Mouse (Mus musculus): ENCODE measurements around the gene Tubgcp3. TPM values are rescaled to one million over a fixed set of nuclear protein-coding genes. Genes with fewer than 3 reads are reported as not detected.
"Not testable (repeated sequence)": the region's sequence is repeated elsewhere in the genome, so short reads cannot be mapped to it uniquely, and the experiment has no call there.

The Tubgcp3 gene
- total and polyA plus RNA-seq, 3 experiments = 29.7 to 48.7 (median 33.4) TPM

DNA sequence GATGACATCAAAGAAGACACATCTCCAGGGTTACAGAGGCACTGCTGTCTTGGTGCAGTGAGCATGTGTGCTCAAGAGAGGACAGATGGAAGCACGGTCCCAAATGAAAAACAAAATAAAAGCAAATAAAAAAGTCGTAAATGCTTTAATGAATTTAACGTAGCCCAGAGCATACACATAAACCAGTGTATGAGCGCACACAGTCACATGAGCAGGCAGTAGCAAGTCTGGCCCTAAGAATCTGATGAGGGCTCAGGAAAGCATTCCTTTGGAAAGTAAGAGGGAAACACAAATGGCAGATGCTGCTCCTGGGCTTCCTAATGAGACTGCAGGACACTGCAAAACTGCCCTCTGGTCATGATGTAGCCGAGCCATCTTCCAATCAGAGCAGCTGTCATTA is 46.2 kb downstream of the Tubgcp3 start:
- H3K36me3 ChIP-seq (replicated peaks in 1 of 2; ENCODE audit: control insufficient read depth in 1 of 2, insufficient read depth in 1 of 2, low read length in 1 of 2) = peaks cover 80 to 99% of the 10 kb centered on the region in 2 experiments
- dilution Hi-C loops (cut with MboI; ENCODE audit: extremely low pct_ligation_motif_present, extremely low pct_unique_long_range_greater_than_20kb, low sequenced_read_pairs) = no loop called here

GRCm38 (mm10) chr8:12621550-12622222 is 50.4 kb downstream of the Tubgcp3 start:
- Histone ChIP-seq H3K9me3 (replicated peaks; ENCODE audit: low read length) (peaks cover 5% of the 10 kb centered on the region), H3K79me2 (replicated peaks; ENCODE audit: control insufficient read depth, extremely low read depth, insufficient read depth, poor library complexity, severe bottlenecking) (no peaks in the 10 kb centered on the region), H3K27ac (ENCODE audit: insufficient read depth, low read depth) (no peak overlapping the region), H3K27me3 (replicated peaks) (no peaks in the 10 kb centered on the region), H3K9ac (ENCODE audit: insufficient read depth, low read depth) (no peak overlapping the region), H3K4me1 (ENCODE audit: control insufficient read depth in 1 of 2, insufficient read depth in 2 of 2) (no peaks in the 10 kb centered on the region), H3K4me3 (replicated peaks in 1 of 3; ENCODE audit: low read depth in 2 of 3, low read length in 2 of 3, poor library complexity in 1 of 3) (no peak overlapping the region), H3K4me2 (ENCODE audit: insufficient read depth, low read depth, poor library complexity, severe bottlenecking) (no peak overlapping the region), H3K36me3 (replicated peaks in 1 of 2; ENCODE audit: control insufficient read depth in 1 of 2, insufficient read depth in 1 of 2, low read length in 1 of 2) (peaks cover 62 to 84% of the 10 kb centered on the region in 2 experiments)
- dilution Hi-C loops (cut with MboI; ENCODE audit: extremely low pct_ligation_motif_present, extremely low pct_unique_long_range_greater_than_20kb, low sequenced_read_pairs) = no loop called here
- no peak for TF ChIP-seq SIN3A (IDR thresholded peaks at IDR 0.05; ENCODE audit: low read length)
- TF ChIP-seq POLR2A (IDR thresholded peaks at IDR 0.05; ENCODE audit: low read depth, low read length) = no peak
- TF ChIP-seq ZNF384 (IDR thresholded peaks at IDR 0.05; ENCODE audit: low read depth, low read length) = no peak
- no peak for TF ChIP-seq NELFE (IDR thresholded peaks at IDR 0.05; ENCODE audit: low read depth, low read length)
- TF ChIP-seq PAX5 (IDR thresholded peaks at IDR 0.05; ENCODE audit: low read length) = no peak
- TF ChIP-seq EP300 (IDR thresholded peaks at IDR 0.05; ENCODE audit: low read length) = no peak
- TF ChIP-seq TBP (conservative IDR thresholded peaks at IDR 0.05; ENCODE audit: low read depth, low read length) = no peak
- in situ Hi-C loops (cut with MboI; ENCODE audit: low pct_ligation_motif_present, low pct_unique_long_range_greater_than_20kb, low sequenced_read_pairs) = no loop called here
- DNase-seq (ENCODE audit: extremely low read depth) = no peak

More for the DNA sequence above, 46.2 kb downstream of the Tubgcp3 start:
- in situ Hi-C loops (cut with MboI; ENCODE audit: low pct_ligation_motif_present, low pct_unique_long_range_greater_than_20kb, low sequenced_read_pairs) = no loop called here
- H3K79me2 ChIP-seq (replicated peaks; ENCODE audit: control insufficient read depth, extremely low read depth, insufficient read depth, poor library complexity, severe bottlenecking) = no peaks in the 10 kb centered on the region
- DNase-seq (ENCODE audit: extremely low read depth) = no peak
- H3K9ac ChIP-seq (ENCODE audit: insufficient read depth, low read depth) = no peak overlapping the region
- H3K9me3 ChIP-seq (replicated peaks; ENCODE audit: low read length) = peaks cover 5% of the 10 kb centered on the region
- no peak overlapping the region for H3K4me2 ChIP-seq (ENCODE audit: insufficient read depth, low read depth, poor library complexity, severe bottlenecking)
- H3K4me3 ChIP-seq (replicated peaks in 1 of 3; ENCODE audit: low read depth in 2 of 3, low read length in 2 of 3, poor library complexity in 1 of 3) = no peak overlapping the region
- no peak for TF ChIP-seq ETS1 (conservative IDR thresholded peaks at IDR 0.05; ENCODE audit: low read depth, low read length)
- TF ChIP-seq POLR2A (IDR thresholded peaks at IDR 0.05; ENCODE audit: low read depth, low read length) = no peak
- TF ChIP-seq HCFC1 (IDR thresholded peaks at IDR 0.05; ENCODE audit: low read depth, low read length) = no peak
- no peak overlapping the region for H3K27ac ChIP-seq (ENCODE audit: insufficient read depth, low read depth)
- H3K4me1 ChIP-seq (ENCODE audit: control insufficient read depth in 1 of 2, insufficient read depth in 2 of 2) = no peaks in the 10 kb centered on the region
- no peaks in the 10 kb centered on the region for H3K27me3 ChIP-seq (replicated peaks)

DNA sequence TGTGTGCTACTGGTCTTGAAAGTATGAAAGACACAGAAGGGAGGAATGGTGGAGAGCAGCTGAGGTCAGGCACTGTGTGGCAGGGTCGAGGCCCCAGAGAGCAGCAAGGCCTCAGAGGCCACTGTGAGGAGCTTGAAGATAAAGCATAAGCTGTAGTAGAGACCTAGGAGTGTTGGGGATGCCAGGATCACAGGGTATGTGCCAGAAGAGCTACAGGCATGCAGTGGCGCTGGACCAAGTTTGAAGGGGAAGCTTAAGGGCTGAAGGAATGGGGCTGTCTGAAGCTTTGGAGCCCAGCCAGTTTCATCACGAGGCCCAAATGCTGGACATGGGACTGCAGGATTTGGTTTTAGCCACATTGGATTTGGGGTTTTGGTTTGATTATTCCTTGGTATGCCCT is 54.7 kb downstream of the Tubgcp3 start:
- H3K4me1 ChIP-seq (ENCODE audit: control insufficient read depth in 1 of 2, insufficient read depth in 2 of 2); H3K9me3 ChIP-seq (replicated peaks; ENCODE audit: low read length); H3K27ac ChIP-seq (ENCODE audit: insufficient read depth, low read depth); H3K27me3 ChIP-seq (replicated peaks); in situ Hi-C loops (cut with MboI; ENCODE audit: low pct_ligation_motif_present, low pct_unique_long_range_greater_than_20kb, low sequenced_read_pairs); H3K4me2 ChIP-seq (ENCODE audit: insufficient read depth, low read depth, poor library complexity, severe bottlenecking); H3K9ac ChIP-seq (ENCODE audit: insufficient read depth, low read depth); H3K4me3 ChIP-seq (replicated peaks in 1 of 3; ENCODE audit: low read depth in 2 of 3, low read length in 2 of 3, poor library complexity in 1 of 3); dilution Hi-C loops (cut with MboI; ENCODE audit: extremely low pct_ligation_motif_present, extremely low pct_unique_long_range_greater_than_20kb, low sequenced_read_pairs); H3K79me2 ChIP-seq (replicated peaks; ENCODE audit: control insufficient read depth, extremely low read depth, insufficient read depth, poor library complexity, severe bottlenecking); DNase-seq (ENCODE audit: extremely low read depth): not testable (repeated sequence)
- H3K36me3 ChIP-seq (replicated peaks in 1 of 2; ENCODE audit: control insufficient read depth in 1 of 2, insufficient read depth in 1 of 2, low read length in 1 of 2) = peaks cover 51 to 75% of the 10 kb centered on the region in 2 experiments

Data from CH12.LX (cell line).